Mouse (Mus musculus): ENCODE measurements around the gene Zfp628.

- TF ChIP-seq CTCF (IDR thresholded peaks at IDR 0.05) (peak; percentile 49), EP300 (IDR thresholded peaks at IDR 0.05) (no peak)
These were observed 36.8 kb upstream of the Zfp628 start for GRCm38 (mm10) chr7:4878186-4878585.

All from lung, postnatal 0 days (tissue).